Mouse (Mus musculus) brain, embryonic 18.5 days (tissue): ENCODE measurements around the gene Hoxc5.

ENCODE experiments used
- DNase-seq: peaks from one replicate; pipeline ENCODE4 v3.0.0-alpha.2; 2012; ENCODE audit warnings: low read depth, low spot score

The Hoxc5 gene

GRCm38 (mm10) chr15:103010847-103011555 is 43.8 kb downstream of the Hoxc5 start:
- DNase-seq, result no peak

GRCm38 (mm10) chr15:103011928-103012486 is 44.8 kb downstream of the Hoxc5 start:
- DNase-seq, result no peak

DNA sequence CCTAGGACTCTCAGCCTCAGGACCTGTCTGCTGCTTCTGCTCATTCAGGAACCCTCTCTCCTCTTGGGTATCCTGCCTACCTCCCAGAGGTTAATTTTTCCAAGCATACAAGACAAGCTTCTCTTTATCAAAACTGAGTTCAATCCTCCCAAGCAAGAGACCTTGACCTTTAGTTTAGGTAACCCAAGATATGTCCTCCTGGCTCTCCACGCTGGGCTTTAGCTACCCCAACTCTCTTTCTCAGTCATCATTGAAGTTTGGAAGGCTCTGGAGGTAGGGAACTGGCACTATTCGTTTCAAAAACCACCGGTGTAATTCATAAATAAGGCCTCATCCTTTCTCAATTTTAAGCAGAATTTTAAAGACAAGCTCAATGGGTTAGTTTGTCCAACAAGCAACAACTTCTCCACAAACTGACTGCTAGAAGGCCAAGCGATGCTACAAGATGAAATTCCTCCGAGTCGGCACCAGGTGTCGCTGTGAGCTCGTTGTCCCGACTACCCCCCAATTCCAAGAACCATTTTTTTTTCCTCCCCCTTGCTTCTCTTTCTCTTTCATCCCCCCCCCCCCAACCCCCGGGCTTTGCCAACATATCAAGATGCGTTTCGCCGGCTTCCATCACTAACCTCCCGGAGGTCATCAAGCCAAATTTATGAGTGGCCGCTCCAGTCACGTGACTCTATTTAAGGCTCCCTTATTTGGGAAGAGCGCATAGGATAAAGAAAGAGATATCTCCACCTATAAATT is 46.2 kb downstream of the Hoxc5 start:
- DNase-seq, result no peak

GRCm38 (mm10) chr15:103014166-103015008 is 47.1 kb downstream of the Hoxc5 start:
- DNase-seq, result no peak

DNA sequence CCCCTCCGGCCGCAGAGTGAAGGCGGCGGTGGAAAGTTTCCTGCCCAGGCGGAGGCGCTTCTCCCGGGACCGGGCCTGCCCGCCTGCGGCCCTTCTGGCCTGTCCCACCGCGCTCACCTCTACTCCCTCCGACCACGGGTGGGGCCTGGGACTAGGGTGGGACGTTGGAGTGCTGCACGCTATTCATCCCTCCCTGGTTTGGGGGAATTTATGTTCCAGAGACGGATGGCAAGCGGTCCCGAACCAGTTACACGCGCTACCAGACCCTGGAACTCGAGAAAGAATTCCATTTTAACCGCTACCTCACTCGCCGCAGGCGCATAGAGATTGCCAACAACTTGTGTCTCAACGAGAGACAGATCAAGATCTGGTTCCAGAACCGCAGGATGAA is 47.8 kb downstream of the Hoxc5 start:
- DNase-seq, result no peak

- DNase-seq, result no peak
These were observed 48.3 kb downstream of the Hoxc5 start for GRCm38 (mm10) chr15:103015406-103016166.

DNA sequence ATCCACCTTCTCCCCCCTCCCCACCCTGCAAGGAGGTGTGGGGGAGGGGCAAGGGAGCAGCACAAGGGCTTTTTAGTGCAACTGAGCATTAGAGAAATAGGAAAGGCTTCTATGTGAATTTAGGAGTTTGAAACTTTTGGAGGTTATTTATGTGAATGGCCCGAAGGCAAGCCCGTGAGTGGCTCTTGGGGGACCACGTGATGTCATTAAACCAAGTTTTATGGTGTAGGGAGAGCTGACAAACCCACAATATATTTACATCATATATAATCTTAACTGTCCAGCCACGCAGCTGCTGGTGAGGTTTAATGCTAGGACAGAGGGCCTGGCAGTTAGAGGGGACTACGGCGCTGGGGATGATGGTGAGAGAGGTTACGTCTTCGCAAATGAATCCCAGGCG is 51.4 kb downstream of the Hoxc5 start, which contains the start of gene Hoxc4:
Hoxc4 (plus strand) TSS at position 299 of the 400 bp plus-strand sequence.
- DNase-seq, result no peak

DNA sequence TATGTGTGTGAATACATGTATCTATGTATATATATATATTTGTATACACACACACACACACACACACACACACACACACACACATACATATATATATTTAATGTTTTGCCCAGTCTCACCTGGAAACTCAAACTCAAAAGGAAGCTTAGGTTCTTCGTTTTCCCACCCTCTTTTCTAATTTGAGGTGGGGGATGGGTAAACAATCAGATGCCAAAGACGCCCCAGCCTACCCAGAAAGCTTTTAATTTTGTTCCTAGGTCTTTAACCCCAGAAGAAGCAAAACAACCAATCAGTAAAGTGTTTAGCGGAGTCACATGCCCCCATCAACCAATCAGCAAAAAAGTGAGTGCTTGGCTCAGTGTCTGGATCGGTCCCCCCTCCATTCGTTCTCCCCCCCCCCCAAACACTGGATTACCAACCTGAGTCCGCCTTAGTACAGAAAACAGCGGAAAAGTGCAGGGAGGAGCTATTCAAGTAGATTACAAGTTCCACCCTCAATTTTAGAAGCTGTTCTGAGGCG is 53.7 kb downstream of the Hoxc5 start:
- DNase-seq, result no peak

DNA sequence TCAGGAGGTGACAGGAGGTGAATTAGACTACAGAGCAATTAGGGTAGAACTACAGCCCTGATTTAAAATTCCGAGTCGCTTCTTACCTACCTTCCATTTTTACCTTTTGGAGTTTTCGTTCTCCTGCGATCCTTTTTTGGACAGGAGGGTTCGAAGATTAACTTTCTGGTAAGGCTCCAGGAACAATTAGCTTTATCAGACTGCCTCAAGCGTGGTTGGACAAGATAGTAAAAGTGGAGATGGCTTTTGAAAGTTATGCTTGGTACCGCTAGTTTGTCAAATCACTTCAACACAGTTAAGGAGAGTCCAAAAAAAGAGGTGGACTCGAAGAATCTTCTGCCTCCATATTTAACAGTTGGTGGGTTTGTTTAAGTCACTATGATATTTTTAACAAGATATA is 54.3 kb downstream of the Hoxc5 start:
- DNase-seq, result no peak

GRCm38 (mm10) chr15:103024131-103024530 is 56.9 kb downstream of the Hoxc5 start:
- no peak for DNase-seq

DNA sequence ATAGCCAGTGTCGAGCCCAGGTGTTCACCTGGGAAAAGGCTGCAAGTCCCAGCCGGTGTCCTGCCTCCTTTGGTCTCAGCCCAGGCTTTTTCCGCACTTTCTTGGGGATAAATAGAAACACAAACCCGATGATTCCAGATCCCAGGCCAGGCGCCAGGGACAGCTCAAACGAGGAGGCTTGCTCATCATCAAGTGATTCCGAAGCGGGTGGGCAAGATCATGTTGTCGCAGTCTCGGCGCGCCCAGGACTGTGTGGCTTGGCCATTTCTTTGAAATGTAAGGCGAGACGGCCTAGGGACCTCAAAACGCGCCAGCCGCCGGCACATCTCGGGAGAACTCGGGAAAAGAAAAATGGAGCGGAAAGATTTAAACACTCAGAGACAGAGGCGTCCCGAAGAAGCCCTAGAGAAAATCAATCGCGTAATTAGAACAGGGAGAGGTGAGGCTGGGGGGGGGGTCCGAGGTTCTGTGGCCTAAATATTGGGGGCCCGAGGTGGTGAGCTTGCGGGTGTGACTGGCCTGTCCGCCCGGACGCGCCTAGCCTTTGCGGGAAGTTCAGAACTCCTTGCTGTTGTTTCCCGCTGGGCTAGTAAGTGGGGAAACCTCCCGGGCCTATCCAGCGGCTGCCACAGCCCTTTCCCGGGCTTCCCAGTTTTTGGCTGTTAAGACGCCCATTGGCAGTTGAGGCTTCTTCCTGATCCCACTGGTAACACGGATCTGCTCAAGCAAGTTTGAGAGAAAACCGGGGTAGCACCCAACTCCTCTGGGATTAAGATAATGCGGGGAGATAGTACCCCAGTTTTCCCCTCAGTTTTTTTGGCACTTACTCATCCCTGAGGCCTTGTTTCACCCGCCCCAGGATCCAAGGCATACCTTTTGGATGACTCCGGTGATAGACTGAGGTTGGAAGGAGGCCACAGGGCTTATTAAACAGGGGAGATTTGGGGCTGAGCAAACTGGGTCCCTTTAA is 60.3 kb downstream of the Hoxc5 start:
- no peak for DNase-seq

DNA sequence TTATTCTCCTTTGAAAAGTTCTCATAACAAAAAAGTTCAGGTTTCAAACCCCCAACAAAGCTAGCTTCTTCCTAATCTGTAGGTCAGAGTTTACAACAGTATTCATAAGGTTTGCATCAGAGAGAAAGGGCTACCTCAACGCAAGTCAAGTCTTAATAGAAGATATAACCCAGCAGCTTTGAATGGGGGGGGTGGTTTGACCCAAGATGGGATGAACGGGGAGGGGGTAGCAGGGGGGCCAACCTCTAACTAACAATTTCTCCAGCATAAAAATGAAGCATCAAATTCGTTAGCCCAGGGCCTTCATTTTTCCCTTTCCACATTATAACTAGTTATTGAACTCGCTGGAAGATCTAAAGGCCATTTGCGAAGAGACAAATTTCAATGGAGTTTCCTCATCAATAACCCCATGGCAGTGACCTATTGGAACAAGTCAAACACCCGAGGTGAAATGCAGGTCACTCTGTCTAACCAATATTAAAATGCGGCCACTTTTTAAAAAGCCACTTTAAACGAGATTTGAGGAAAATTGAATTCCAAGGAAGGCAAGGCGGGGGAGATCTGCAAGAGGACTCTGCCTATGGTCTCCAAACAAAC is 61.8 kb downstream of the Hoxc5 start:
- DNase-seq, result no peak

GRCm38 (mm10) chr15:103030142-103030541 is 62.9 kb downstream of the Hoxc5 start:
- DNase-seq, result no peak

GRCm38 (mm10) chr15:103032167-103032566 is 64.9 kb downstream of the Hoxc5 start:
- no peak for DNase-seq

- DNase-seq, result no peak
These were observed 65.7 kb downstream of the Hoxc5 start for GRCm38 (mm10) chr15:103032646-103033575.

DNA sequence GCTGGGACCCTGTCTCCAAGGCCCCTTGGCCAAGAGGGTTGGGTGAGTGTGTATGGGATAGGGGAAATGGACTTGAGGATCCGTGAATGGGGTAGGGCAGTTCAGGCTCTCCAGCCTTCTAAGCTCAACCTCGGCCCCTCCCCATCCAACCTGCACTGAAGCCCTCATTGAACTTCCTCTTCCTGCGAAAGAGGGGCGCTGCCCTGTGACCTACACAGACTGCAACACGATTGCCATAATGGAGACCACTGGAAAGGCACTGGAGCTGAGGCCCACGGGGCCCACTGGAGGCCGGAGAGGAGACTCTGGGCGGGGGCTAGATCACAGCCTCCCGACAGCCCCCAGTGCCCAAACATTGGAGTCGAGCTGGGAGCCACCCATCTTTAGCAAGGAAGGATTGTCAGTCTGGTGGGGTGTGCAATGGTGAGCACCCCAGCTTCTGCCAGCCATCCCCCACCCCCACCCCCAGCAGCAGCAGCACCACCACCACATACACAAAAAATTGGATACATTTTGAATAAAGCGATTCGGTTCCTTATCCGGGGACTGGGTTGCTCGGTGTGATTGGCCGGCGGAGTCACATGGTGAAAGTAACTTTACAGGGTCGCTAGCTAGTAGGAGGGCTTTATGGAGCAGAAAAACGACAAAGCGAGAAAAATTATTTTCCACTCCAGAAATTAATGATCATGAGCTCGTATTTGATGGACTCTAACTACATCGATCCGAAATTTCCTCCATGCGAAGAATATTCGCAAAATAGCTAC is 67.0 kb downstream of the Hoxc5 start:
- no peak for DNase-seq

DNA sequence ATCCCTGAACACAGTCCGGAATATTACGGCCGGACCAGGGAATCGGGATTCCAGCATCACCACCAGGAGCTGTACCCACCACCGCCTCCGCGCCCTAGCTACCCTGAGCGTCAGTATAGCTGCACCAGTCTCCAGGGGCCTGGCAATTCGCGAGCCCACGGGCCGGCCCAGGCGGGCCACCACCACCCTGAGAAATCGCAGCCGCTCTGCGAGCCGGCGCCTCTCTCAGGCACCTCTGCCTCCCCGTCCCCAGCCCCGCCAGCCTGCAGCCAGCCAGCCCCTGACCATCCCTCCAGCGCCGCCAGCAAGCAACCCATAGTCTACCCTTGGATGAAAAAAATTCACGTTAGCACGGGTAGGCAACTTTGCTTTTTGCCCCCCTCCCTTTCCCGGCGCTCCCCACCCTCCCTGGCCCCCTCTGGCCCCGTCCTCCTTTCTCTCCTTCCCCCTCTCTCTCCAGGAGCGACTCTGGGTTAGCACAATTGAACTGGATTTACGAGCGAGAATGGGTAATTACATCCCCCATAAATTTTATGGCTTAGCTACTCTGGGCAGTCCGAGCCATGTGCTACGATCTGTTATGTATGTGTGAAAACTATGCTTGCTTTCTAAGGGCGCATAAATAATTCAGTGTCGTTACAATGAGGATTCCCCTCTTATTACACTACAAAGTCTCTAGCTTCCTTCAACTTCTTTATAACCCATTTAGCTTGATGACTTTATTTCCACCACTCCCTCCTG is 67.7 kb downstream of the Hoxc5 start:
- no peak for DNase-seq
